Mouse (Mus musculus) spleen, postnatal 0 days (tissue): ENCODE results near the gene Epn1. TPM values are rescaled to one million over a fixed set of nuclear protein-coding genes. Genes with fewer than 3 reads are reported as not detected.

Experiments used
- polyA plus RNA-seq: library from polyadenylated mRNA; unstranded; fragments of >200 nt; fragmentation: Nextera tagmentation; extraction: Ambion mirVana; gene quantifications from 2 replicates; pipeline ENCODE4 v1.2.1, GENCODE M21; 2015

The Epn1 gene
- 68.8 and 71.1 TPM in 2 replicates for polyA plus RNA-seq

DNA sequence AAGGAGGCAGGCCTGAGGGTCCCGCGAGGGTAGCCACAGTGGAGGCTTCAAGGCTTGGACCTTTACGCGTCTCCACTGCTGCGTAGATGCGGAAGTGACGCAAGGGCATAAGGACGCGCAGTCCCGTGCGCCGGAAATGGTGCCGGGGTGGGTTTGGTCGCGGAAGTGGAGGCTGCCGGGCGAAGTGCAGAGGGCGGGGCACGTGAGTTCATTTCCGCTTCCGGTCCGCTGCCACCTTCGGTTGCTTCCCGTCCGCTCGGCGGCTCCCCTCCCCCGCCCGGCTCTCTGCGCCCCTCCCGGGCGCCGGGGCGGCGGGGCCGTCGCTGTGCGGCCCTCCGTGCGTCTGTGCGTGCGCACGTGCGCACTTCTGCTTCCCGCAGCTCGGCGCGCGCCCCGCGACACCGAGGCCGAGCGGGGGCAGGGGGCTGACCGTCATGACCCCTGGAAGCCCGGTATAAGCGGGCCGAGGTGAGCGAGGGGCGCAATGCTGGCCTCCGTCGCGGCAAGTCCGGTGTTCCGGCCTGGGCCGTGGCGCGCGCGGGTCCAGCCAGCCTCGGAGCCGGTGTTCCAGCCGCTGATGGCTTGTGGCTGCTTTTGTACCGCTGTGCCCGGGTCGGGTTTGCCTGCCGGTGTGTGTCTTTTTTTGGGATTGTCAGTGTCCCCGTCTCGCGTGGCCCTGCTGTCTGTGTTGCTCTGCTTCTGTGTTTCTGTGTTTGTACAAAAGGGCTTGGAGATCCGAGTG is at the start of gene Epn1:
Gene Epn1 (plus strand): TSS at position 226 of the 742 bp plus-strand sequence.

DNA sequence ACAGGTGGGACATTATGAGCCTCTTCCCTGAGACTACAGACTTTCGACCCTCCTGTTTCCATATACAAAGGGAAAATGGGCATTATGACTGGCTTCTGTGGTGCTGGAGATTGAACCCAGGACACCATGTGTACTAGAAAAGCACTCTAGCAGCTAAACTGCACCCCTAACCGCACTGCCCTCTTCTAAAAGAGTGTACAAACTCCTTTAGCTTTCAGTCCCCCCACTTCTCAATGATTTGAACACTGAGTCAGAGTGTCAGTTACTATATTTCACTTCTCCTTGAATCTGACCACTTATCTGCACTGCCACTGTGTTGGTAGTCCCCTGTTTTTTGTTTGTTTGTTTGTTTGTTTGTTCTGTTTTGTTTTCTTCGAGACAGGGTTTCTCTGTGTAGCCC is 46.2 kb upstream of the Epn1 start, which contains the start of gene 4632433K11Rik:
Gene 4632433K11Rik (plus strand): TSS at position 301 of the 400 bp plus-strand sequence.

GRCm38 (mm10) chr7:5038109-5038732 is 41.8 kb upstream of the Epn1 start, which contains the start of gene Zfp784:
Gene Zfp784 (minus strand): TSS chr7:5038446.

DNA sequence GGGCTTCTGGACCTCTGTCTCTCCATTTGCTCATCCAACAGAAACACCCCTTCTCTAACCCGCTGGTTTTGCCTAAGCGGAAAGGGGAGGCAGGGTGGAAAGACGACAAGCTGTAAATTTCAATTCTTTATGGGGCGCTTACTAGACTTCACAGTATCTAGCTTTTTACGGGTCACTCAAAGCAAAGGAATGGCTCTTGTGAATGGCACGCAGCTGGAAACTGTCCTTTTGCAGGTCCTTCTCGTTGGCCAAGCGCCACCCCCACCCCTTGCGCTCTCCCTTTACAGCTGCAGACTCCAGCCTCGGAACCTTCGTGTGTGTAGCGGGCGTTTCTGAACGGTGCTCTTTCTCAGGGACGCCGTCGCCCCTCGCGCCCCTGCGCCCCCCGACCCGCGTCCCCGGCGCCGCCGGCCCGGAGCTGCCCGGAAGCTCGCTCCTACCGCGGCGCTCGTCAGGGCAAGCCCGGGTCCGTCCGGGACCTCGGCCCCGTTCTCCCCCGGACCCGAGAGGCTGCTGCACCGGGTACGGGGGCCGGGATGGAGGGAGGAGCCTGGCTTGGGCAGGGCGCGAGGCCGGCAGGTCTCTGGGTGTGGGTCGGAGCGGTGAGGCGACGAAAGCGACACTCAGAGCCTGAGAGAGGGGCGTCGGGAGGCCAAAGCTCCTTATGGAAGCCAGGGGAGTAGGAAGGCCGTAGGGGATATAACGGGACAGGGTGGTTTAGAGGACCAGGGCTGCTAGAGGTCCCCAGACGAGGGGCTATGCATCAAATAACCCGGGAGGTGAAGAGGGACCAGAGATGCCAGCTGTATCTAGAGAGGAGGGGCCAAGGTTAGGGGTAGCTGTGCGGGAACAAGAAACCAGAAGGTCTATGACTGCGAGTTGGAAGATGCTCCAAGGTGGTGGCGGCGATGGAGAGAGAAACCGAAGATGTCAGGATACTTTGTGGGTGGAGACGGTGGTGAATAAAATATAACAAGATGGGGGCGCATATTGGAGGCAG is 28.5 kb upstream of the Epn1 start, which contains the start of gene Zfp580:
Gene Zfp580 (plus strand): TSS at position 346 of the 1,000 bp plus-strand sequence.

DNA sequence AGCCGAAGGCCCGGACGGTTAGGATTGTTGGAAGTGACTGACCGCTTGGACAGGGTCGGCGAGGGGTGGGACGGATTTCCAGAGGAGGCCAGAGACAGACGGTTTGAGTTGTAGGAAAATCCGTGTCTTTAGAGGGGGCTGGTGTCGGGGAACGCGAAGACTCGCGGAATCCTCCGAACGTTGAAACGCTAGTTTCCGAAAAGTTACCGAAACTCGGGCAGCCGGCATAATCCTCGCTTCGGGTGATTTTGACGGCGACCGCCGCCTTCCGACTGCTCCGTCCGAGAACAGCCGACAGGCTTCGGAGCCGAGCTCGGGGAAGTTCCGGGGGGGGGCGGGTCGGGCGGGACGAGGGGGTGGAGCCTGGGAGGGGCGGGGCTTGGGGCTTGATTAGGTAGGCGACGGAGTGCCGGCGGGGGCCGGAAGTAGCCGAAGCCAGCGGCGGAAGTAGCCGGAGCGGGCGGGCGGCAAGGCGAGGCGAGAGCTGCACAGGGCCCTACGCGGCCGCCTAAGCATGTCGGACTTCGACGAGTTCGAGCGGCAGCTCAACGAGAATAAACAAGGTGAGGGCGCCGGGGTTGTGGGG is 18.2 kb upstream of the Epn1 start, which contains the start of gene U2af2:
Gene U2af2 (plus strand): TSS at position 370 of the 586 bp plus-strand sequence.

GRCm38 (mm10) chr7:5116850-5117249 is 36.8 kb downstream of the Epn1 start, which contains the start of gene Rfpl4:
Gene Rfpl4 (minus strand): TSS chr7:5116950.

DNA sequence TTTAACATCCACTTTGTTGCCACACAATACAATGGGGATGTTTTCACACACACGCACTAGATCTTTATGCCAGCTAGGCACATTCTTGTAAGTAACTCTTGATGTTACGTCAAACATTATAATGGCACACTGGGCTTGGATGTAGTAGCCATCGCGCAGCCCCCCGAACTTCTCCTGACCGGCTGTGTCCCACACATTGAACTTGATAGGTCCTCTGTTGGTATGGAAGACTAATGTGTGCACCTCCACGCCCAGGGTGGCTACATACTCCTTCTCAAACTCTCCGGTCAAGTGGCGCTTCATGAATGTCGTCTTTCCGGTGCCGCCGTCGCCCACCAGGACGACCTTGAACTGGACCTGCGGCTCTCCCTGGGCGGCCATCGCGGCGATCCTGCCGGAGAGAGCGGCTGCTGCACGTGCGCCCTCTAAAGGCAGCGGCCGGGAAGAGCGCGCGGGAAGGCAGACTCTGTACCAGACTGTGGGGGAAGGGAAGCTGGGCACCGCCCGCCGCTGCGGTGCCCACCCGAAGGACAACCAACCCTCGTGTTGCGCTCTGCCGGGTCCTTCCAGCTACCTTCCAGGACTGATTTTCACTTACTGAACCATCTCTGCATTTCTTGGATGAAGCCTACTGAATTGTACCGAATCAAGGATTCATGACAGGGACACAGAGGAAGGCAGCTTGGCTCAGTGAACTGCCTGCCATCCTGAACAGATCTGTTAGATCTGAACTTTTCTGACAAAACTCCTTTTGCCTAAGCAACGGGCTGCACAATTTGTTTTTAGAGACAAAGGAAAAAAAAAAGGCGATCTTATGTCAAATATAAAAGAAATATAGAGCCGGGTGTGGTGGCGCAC is 45.7 kb downstream of the Epn1 start, which contains the start of gene Rasl2-9:
Gene Rasl2-9 (minus strand): TSS at position 402 of the 858 bp plus-strand sequence.

Other genes with a start within 250 kb of the Epn1 start
- gene Shisa7, start 235.5 kb upstream of the Epn1 start, polyA plus RNA-seq = 0.04 TPM in 1 of 2 replicates, not detected in the other
- gene Isoc2b, start 210.0 kb upstream of the Epn1 start, polyA plus RNA-seq = 3.9 and 4.3 TPM in 2 replicates
- gene Isoc2a, start 203.1 kb upstream of the Epn1 start, polyA plus RNA-seq = 0.66 and 0.74 TPM in 2 replicates
- not detected in 2 replicates for gene Gm36210, start 173.7 kb upstream of the Epn1 start, polyA plus RNA-seq
- 2.2 and 2.6 TPM in 2 replicates for gene Zfp628, start 165.0 kb upstream of the Epn1 start, polyA plus RNA-seq
- gene Nat14, start 158.2 kb upstream of the Epn1 start, polyA plus RNA-seq = 0.62 and 0.71 TPM in 2 replicates
- 0.30 and 0.31 TPM in 2 replicates for gene Ssc5d, start 154.4 kb upstream of the Epn1 start, polyA plus RNA-seq
- gene Sbk2, start 115.8 kb upstream of the Epn1 start, polyA plus RNA-seq = not detected in 2 replicates
- gene Sbk3, start 109.1 kb upstream of the Epn1 start, polyA plus RNA-seq = not detected in 2 replicates
- gene Zfp579, start 84.1 kb upstream of the Epn1 start, polyA plus RNA-seq = 6.4 and 9.8 TPM in 2 replicates
- gene Zfp524, start 65.8 kb upstream of the Epn1 start, polyA plus RNA-seq = 10.6 and 10.8 TPM in 2 replicates
- 14.5 and 16.2 TPM in 2 replicates for gene Fiz1, start 65.5 kb upstream of the Epn1 start, polyA plus RNA-seq
- 3.6 and 5.3 TPM in 2 replicates for gene Gm44973, start 64.7 kb upstream of the Epn1 start, polyA plus RNA-seq
- 2.8 and 4.2 TPM in 2 replicates for gene Zfp865, start 59.9 kb upstream of the Epn1 start, polyA plus RNA-seq
- gene Ccdc106, start 59.7 kb upstream of the Epn1 start, polyA plus RNA-seq = 0.67 and 0.95 TPM in 2 replicates
- gene 4632433K11Rik, start 46.1 kb upstream of the Epn1 start, polyA plus RNA-seq = not detected in 2 replicates
- gene Zfp784, start 41.8 kb upstream of the Epn1 start, polyA plus RNA-seq = 1.7 and 2.3 TPM in 2 replicates
- 6.8 and 10.0 TPM in 2 replicates for gene Zfp580, start 28.7 kb upstream of the Epn1 start, polyA plus RNA-seq
- gene U2af2, start 18.1 kb upstream of the Epn1 start, polyA plus RNA-seq = 82.2 and 85.4 TPM in 2 replicates
- not detected in 2 replicates for gene Rfpl4, start 36.7 kb downstream of the Epn1 start, polyA plus RNA-seq
- 0.53 and 0.63 TPM in 2 replicates for gene Rasl2-9, start 45.7 kb downstream of the Epn1 start, polyA plus RNA-seq
- gene Vmn1r55, start 69.4 kb downstream of the Epn1 start, polyA plus RNA-seq = not detected in 2 replicates
- not detected in 2 replicates for gene Vmn1r56, start 116.5 kb downstream of the Epn1 start, polyA plus RNA-seq
- not detected in 2 replicates for gene Vmn1r57, start 138.3 kb downstream of the Epn1 start, polyA plus RNA-seq